Mouse (Mus musculus): Measurements from ENCODE around the gene Arhgdib. TPM values are rescaled to one million over a fixed set of nuclear protein-coding genes. Genes with fewer than 3 reads are reported as not detected.

The Arhgdib gene
- total and polyA plus RNA-seq, 2 experiments from 2014 or later = 45.9 to 56.7 TPM

DNA sequence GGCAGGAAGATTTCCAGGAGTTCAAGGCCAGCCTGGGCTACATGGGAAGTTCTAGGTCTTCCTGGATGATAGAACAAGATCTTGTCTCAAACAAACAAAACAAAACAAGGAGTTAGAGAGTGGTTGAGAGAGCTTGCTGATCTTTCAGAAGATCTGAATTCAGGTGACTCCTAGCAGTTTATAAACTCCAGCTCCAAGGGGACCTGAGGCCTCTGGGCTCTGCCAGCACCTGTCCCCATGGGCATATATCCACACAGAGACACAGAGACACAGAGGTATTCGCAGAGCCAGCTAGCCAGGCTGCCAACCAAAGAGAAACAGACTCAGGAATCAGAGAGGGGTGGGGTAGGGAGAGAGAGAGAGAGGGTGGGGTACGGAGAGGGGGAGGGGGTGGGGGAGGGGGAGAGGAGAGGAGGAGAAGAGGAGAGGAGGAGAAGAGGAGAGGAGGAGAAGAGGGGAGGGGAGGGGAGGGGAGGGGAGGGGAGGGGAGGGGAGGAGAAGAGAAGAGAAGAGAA, 28.9 kb downstream of the Arhgdib start:
- Histone ChIP-seq H3K36me3 (replicated peaks; ENCODE audit: control insufficient read depth, insufficient read depth, low read length) (no peaks in the 10 kb centered on the region), H3K4me1 (ENCODE audit: control insufficient read depth, insufficient read depth) (peaks cover 15% of the 10 kb centered on the region; the same call in 1 of the 2 replicates), H3K4me3 (ENCODE audit: low read depth, low read length) (no peak overlapping the region), H3K9me3 (replicated peaks; ENCODE audit: control insufficient read depth, low read length) (no peaks in the 10 kb centered on the region), H3K27ac (ENCODE audit: low read depth) (no peak overlapping the region), H3K4me2 (ENCODE audit: low read depth, low read length) (no peak overlapping the region), H3K9ac (replicated peaks; ENCODE audit: low read depth, low read length) (no peak overlapping the region), H3K27me3 (ENCODE audit: control insufficient read depth, insufficient read depth, low read length) (no peaks in the 10 kb centered on the region)
- no peak for TF ChIP-seq EP300 (IDR thresholded peaks at IDR 0.05; ENCODE audit: low read depth)
- no peak for TF ChIP-seq CTCF (IDR thresholded peaks at IDR 0.05; ENCODE audit: low read depth)
- DNase-seq (ENCODE audit: low spot score) = no peak
- ATAC-seq (ENCODE audit: insufficient read depth, low read depth) = no peak
- WGBS = 71% methylated on average over 1 of the region's 2 CpGs

DNA sequence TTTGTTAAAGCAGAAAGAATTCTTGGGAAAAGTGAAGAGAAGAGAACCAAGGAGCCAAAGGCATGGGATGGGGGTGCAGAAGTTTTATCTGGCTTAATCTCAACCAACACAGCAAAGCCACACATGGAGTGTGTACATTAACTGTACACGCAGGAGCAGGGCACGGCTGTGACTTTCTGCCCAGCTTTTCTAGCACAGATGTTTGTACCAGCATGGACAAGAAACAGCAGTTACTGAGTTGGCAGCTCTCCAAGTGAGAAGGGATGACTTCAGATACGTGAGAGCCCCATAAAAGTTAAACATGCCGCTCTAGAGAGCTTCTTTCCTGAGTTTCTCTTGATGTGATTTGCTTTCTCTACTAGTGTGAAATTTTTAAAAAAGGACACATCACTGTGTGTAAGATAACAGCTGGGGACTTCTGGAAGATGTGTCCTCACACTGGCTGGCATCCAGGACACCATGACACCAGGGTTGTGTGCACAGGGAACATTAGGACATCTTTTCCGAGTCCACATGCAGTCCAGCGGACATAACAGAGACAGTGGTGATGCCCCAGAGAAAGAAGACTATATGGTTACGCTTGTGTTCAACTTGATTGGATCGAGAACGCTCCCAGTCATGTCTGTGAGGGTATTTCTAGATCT, 31.3 kb downstream of the Arhgdib start:
- TF ChIP-seq EP300 (IDR thresholded peaks at IDR 0.05; ENCODE audit: low read depth) = no peak
- no peak for TF ChIP-seq CTCF (IDR thresholded peaks at IDR 0.05; ENCODE audit: low read depth)
- no peak overlapping the region for H3K4me3 ChIP-seq (ENCODE audit: low read depth, low read length)
- no peaks in the 10 kb centered on the region for H3K9me3 ChIP-seq (replicated peaks; ENCODE audit: control insufficient read depth, low read length)
- H3K4me1 ChIP-seq (ENCODE audit: control insufficient read depth, insufficient read depth) = peaks cover 18% of the 10 kb centered on the region; the same call in 1 of the 2 replicates
- no peaks in the 10 kb centered on the region for H3K36me3 ChIP-seq (replicated peaks; ENCODE audit: control insufficient read depth, insufficient read depth, low read length)
- no peak overlapping the region for H3K4me2 ChIP-seq (ENCODE audit: low read depth, low read length)
- DNase-seq (ENCODE audit: low spot score) = no peak
- ATAC-seq (ENCODE audit: insufficient read depth, low read depth) = no peak
- H3K27me3 ChIP-seq (ENCODE audit: control insufficient read depth, insufficient read depth, low read length) = no peaks in the 10 kb centered on the region
- WGBS = 49% methylated on average over 9 of the region's 9 CpGs
- no peak overlapping the region for H3K27ac ChIP-seq (ENCODE audit: low read depth)
- no peak overlapping the region for H3K9ac ChIP-seq (replicated peaks; ENCODE audit: low read depth, low read length)

DNA sequence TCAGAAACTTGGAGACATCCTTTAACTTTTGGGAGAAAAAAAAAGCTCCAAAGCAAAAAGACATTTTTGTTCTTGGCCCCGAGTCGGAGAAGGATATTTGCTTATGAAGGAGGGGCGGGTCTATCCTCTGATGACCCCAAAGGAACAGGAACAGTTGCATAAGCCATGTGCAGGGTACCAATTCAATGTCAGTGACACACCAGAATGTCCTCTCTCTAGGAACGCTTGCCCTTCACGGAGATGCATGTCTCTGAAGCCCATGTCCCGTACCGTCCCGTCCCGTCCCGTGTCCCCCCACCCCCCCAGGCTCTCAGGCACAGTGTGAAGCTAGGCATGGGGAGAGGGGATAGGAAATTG, 34.8 kb downstream of the Arhgdib start:
- ATAC-seq (ENCODE audit: insufficient read depth, low read depth) (no peak), DNase-seq (ENCODE audit: low spot score) (no peak)
- peak overlapping the region; percentile 21; the same call in 1 of the 2 replicates for H3K27ac ChIP-seq (ENCODE audit: low read depth)
- peaks cover 9% of the 10 kb centered on the region; the same call in 1 of the 2 replicates for H3K4me1 ChIP-seq (ENCODE audit: control insufficient read depth, insufficient read depth)
- TF ChIP-seq EP300 (IDR thresholded peaks at IDR 0.05; ENCODE audit: low read depth) (no peak), CTCF (IDR thresholded peaks at IDR 0.05; ENCODE audit: low read depth) (no peak)
- H3K4me3 ChIP-seq (ENCODE audit: low read depth, low read length) = no peak overlapping the region
- H3K9me3 ChIP-seq (replicated peaks; ENCODE audit: control insufficient read depth, low read length) = no peaks in the 10 kb centered on the region
- 72% methylated on average over 10 of the region's 10 CpGs for WGBS
- H3K9ac ChIP-seq (replicated peaks; ENCODE audit: low read depth, low read length) = no peak overlapping the region
- H3K36me3 ChIP-seq (replicated peaks; ENCODE audit: control insufficient read depth, insufficient read depth, low read length) = no peaks in the 10 kb centered on the region
- H3K4me2 ChIP-seq (ENCODE audit: low read depth, low read length) = no peak overlapping the region
- H3K27me3 ChIP-seq (ENCODE audit: control insufficient read depth, insufficient read depth, low read length) = no peaks in the 10 kb centered on the region

DNA sequence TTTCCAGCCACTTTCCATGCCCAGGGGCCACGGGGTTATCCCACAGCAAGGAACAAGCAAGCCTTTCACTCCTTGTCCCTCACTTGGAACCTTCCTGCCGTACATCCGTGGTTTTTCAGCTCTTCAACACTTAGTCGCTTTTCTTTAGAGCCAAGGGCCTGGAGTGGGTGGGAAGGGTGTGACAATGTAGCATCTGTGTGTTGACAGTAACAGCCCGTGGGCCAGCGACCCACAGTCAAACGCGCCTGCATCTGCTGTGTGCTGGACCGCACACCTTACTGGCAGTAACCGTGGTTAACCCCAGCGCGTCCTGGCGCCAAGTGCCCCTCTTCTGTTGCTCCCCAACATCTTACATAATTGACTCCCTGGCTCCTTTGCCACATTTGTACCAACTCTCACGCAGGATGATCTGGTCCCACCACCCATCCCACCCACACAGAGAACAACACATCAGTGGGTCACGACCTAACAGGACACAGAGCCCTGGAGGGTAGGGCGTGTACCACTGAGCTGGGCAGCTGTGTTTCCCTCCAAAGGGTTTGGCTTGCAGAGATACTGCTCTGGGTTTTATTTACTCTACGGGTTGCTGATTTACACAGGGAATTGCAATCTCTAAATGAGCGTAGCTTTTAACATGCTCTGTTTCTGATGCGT, 35.3 kb downstream of the Arhgdib start:
- DNase-seq (ENCODE audit: low spot score) = no peak
- ATAC-seq (ENCODE audit: insufficient read depth, low read depth) = peak; percentile 31; the same call in 1 of the 2 replicates
- H3K9ac ChIP-seq (replicated peaks; ENCODE audit: low read depth, low read length) = no peak overlapping the region
- H3K36me3 ChIP-seq (replicated peaks; ENCODE audit: control insufficient read depth, insufficient read depth, low read length) = no peaks in the 10 kb centered on the region
- H3K4me3 ChIP-seq (ENCODE audit: low read depth, low read length) = no peak overlapping the region
- H3K27ac ChIP-seq (ENCODE audit: low read depth) = peak overlapping the region; percentile 52; the same call in 1 of the 2 replicates
- no peak for TF ChIP-seq CTCF (IDR thresholded peaks at IDR 0.05; ENCODE audit: low read depth)
- no peak for TF ChIP-seq EP300 (IDR thresholded peaks at IDR 0.05; ENCODE audit: low read depth)
- H3K4me2 ChIP-seq (ENCODE audit: low read depth, low read length) = no peak overlapping the region
- 63% methylated on average over 19 of the region's 19 CpGs for WGBS
- H3K4me1 ChIP-seq (ENCODE audit: control insufficient read depth, insufficient read depth) = peaks cover 9% of the 10 kb centered on the region; the same call in 1 of the 2 replicates
- no peaks in the 10 kb centered on the region for H3K27me3 ChIP-seq (ENCODE audit: control insufficient read depth, insufficient read depth, low read length)
- no peaks in the 10 kb centered on the region for H3K9me3 ChIP-seq (replicated peaks; ENCODE audit: control insufficient read depth, low read length)

DNA sequence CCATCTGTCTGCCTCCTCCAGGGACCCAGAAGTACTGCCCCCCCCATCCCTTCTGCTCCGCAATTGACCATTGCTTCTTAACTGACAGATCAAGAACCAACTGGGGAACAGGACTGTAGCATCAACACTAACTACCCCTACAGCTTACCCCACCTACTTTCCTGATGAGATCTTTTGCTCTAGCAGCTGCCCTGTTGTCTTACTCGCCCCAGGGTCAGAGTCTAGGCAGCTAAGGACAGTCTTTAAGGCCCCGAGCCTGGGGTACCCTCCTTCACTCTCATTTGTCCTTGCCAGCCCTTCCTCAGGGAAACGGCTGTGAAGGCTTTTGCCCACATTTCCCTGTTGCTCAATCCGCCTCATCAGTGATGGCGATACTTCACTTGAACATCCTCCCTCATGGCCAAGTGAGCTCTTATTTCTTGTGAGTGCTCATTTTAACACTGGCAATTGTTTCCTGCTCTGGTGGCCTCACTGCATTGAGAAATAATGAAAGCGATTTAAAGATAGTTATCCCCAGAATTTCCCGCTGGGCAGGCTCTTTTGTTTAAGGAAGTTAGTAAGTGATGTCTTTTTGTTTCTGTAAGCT, 37.7 kb downstream of the Arhgdib start:
- DNase-seq (ENCODE audit: low spot score) (no peak), ATAC-seq (ENCODE audit: insufficient read depth, low read depth) (no peak)
- no peak overlapping the region for H3K27ac ChIP-seq (ENCODE audit: low read depth)
- no peak overlapping the region for H3K9ac ChIP-seq (replicated peaks; ENCODE audit: low read depth, low read length)
- 0 out of 2 replicates have a peak, but pooled peaks cover 3% of the 10 kb centered on the region for H3K4me1 ChIP-seq (ENCODE audit: control insufficient read depth, insufficient read depth)
- no peaks in the 10 kb centered on the region for H3K9me3 ChIP-seq (replicated peaks; ENCODE audit: control insufficient read depth, low read length)
- H3K36me3 ChIP-seq (replicated peaks; ENCODE audit: control insufficient read depth, insufficient read depth, low read length) = no peaks in the 10 kb centered on the region
- TF ChIP-seq CTCF (IDR thresholded peaks at IDR 0.05; ENCODE audit: low read depth) = no peak
- no peak for TF ChIP-seq EP300 (IDR thresholded peaks at IDR 0.05; ENCODE audit: low read depth)
- no peak overlapping the region for H3K4me2 ChIP-seq (ENCODE audit: low read depth, low read length)
- no peak overlapping the region for H3K4me3 ChIP-seq (ENCODE audit: low read depth, low read length)
- H3K27me3 ChIP-seq (ENCODE audit: control insufficient read depth, insufficient read depth, low read length) = no peaks in the 10 kb centered on the region
- WGBS = 65% methylated on average over 8 of the region's 8 CpGs
